Mouse (Mus musculus) gastrocnemius, adult 8-10 months (tissue): ENCODE measurements at regions not wholly inside any gene's neighbourhood (a gene's known extent, or its start where the extent isn't known, plus 50 kb on each side); places are given as distances from the start of the nearest gene placed in this dataset.
"Not testable (repeated sequence)": the region's sequence is repeated elsewhere in the genome, so short reads cannot be mapped to it uniquely, and the experiment has no call there.

Source experiments
- DNase-seq, 2 experiments: peaks; one replicate each; pipeline ENCODE4 v3.0.0; 2022; ENCODE audit warnings: low spot score in 2 of 2

DNA sequence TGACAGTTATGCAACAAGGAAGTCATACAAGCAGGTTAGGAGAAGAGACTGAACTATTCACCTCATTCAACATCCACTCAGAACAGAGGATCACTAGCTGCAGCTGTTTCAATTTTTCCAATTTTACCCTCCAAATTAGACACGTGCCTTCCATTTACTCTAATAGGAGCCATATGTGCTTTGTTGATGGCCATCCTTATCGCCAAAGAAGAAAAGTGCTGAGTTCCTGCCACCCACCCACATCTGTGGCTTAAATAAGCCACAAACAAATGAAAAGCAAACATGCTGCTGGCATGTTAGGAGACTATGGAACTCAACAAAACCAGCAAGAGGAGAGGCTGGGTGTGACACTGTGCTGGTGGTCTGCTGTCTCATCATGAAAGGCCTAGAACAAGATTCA, 1786.1 kb downstream of the 9330182O14Rik start:
- DNase-seq, result no peak

DNA sequence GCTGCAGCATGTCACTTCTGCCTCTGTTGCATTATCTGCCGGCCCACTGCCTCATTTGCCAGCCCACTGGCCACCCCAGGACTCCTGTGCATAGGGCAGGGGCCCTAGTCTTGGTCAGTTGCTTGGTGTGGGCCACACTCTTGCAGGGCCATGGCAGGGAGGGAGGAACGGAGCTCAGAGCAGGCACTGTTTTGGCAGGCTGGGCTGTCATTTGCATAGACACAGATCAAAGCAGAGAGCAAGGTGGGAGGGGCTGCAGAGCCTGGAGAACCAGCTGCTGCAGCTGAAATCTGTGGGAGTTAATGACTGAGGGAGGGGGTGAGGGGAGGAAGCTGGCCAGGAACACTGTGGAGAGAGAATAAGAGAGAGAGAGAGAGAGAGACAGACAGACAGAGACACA, 1802.5 kb downstream of the 9330182O14Rik start:
- DNase-seq, result no peak

DNA sequence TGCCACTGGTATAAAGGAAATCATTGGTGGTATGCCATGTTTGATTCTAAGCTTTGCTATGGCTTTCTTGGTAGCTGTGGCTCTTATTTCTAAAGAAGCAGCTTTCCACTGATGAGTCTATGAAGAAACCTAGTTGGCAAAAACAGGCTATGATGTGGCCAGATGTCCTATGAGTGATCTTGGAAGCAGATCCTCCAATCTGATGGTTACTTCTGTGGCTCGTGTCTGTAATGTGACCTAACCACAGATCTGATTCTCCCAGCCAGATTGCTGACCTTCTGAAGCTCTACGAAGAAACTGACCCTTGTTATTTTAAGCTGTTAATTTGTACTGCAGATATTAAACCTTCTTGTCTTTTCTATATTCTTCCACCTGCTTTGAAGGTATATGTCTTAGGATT, 1811.1 kb downstream of the 9330182O14Rik start:
- DNase-seq, result peak in 1 of 2 experiments; percentile 12

GRCm38 (mm10) chr15:41947888-41948287, 1813.7 kb downstream of the 9330182O14Rik start:
- no peak for DNase-seq

GRCm38 (mm10) chr15:41948347-41949093, 1814.4 kb downstream of the 9330182O14Rik start:
- DNase-seq, result no peak

DNA sequence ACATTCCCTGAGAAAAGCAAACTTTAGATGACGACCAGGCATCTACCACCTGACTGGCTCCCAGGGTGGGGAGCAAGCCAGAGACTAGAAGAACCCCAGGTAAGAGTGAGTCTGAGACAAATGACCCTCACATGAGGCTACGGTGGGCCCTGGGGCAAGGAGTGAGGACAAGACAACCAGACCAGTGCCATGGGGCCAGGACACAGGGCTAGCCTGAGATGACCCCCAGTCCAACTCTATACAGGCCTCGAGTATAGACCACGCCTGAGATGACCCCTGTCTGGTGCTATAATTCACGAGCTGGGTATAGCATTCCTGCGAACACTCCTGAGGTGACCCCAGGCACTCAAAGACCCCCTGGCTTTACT, 1814.9 kb downstream of the 9330182O14Rik start:
- DNase-seq, result no peak

- DNase-seq, result no peak
These were observed 1817.1 kb downstream of the 9330182O14Rik start for GRCm38 (mm10) chr15:41951276-41951675.

- no peak for DNase-seq
These were observed 1826.4 kb downstream of the 9330182O14Rik start for GRCm38 (mm10) chr15:41960597-41960996.

DNA sequence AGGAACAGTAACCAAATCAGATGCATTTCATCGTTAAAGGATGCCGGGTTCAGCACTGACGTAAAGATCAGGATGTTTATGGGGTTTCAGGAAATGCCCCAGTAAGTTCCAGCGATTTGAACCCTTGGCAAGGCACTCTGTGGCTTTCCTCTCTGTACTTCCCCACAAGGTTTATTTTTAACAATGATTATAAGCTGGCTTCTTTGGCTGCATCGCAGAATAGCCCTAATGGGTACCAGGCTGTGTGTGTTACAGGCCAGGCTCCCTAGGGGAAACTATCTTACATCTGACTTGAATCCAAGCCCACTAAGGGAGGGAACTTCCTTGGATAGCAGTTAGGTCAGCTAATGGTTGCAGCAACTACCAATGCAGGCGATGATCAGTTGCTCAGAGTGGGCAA, 1836.7 kb downstream of the 9330182O14Rik start:
- DNase-seq, result no peak

DNA sequence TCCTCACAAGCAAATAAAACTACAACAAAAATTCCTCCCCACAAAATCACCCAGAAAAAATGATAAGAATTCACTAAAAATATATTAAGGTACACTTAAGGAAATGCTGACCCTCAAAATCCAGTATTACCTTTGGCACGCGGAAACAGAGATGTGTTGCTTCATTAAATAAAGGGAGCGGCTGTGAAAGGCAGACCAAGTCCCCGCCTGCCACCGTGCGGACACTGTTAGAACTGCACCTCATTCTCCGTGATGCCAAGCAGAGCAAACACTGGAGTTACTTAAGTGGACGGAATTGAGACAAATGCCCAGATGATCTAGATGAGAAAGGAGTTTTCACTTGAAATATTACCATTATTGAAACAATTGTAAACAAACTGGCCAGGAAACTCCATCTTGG, 1839.1 kb downstream of the 9330182O14Rik start:
- peak; percentile 80 to 82 for DNase-seq

- DNase-seq, result no peak
These were observed 1843.0 kb downstream of the 9330182O14Rik start for GRCm38 (mm10) chr15:41977196-41977595.

DNA sequence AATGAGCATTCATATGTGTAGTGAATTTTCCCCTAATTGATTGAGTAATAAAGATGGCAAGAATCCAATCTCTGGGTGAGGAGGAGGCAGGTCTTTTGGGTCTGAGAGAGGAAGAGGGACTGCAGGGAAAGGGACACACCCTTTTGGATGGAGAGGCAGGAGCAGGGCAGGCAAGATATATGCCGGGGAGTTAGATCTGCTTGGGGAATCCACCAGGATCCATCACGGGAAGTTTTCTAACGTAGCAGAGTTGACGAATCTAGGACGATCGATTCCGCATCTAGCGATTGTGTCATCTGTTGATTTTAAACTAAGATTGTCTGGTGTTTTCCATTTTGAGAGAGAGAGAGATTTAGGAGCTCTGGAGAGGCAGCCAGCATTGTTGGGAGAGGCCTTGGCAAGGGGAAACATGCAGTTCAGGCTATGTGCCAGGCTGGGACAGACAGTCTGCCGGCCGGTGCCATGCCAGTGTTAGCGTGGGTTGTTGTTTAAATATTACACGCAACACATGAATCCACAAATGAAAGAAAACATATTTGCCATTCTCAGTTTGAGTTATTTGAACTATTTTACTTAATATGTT, 1843.6 kb downstream of the 9330182O14Rik start:
- DNase-seq, result no peak

DNA sequence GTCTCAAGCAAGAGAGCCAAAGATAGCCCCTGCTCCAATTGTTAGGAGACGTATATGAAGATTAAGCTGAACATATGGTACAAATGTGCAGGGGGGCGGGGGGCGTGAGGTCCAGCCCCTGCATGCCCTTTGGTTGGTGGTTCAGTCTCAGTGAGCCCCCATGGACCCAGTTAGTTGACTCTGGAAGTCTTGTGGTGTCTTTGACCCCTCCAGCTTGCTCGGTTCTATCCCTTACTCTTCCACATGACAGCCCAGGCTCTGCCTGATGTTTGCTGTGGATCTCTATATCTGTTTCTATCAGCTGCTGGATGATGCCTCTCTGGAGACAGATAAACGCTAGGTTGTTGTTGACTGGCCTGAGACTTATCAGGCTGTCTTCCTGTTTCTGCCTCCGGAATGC, 1849.1 kb downstream of the 9330182O14Rik start:
- no peak for DNase-seq

DNA sequence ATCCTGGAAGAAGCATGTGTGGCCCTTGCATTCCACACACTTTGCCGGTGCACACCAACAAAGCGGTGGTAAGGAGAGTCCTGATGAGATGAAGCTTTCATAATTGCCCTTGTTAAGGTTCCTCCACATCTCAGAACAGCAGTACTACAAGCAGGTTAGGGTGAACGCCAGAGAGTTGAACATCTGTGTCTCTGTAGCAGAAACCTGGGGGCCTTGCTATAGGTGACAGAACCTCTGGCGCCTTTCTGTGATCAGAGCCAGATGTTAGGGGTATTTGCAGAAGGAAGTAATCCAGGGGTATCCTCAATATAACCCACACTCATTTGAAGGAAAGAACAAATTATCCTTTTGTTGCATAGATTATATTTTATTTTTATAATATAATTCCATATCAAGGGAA, 1850.1 kb downstream of the 9330182O14Rik start:
- no peak for DNase-seq

DNA sequence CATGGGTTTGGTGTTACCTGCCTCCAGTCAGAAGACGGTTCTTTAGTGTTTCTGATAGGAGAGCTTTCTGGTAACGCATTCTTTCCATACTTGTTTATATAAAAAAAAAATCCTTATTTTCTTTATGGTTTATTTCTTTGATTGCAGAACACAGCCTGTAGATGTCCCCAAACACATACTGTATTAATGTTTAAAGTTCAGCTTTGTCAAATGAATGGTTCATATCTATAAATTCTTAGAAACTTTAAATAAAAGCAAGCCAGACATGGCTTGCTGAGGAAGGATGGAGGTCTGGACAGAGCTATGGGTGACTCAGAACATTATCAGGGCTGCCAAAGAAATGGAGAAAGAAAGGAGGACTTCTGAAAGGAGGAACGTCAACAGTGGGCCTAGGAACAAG, 1852.1 kb downstream of the 9330182O14Rik start:
- no peak for DNase-seq

GRCm38 (mm10) chr15:41989065-41989464, 1854.9 kb downstream of the 9330182O14Rik start:
- no peak for DNase-seq

GRCm38 (mm10) chr15:41991816-41992215, 1857.7 kb downstream of the 9330182O14Rik start:
- DNase-seq, result no peak

DNA sequence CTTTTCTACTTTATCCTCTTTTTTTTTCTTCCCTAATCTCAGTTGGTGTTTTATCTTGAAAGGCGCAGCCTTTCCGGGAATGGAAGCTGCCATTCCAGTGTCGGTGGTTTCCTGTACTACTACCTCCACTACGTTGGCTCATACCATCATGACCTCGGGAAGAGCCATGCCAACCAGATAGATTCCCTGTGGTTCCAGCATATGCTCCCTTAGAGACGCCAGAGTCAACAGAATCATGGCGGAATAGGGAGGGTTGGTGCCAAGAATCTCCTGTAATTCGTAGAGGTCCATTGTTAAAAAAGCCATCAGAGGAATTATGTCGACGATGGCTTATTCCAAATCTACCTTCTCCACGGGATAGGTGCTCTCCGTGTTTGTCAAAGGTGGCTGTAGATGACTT, 1898.1 kb downstream of the 9330182O14Rik start:
- not testable (repeated sequence) for DNase-seq

DNA sequence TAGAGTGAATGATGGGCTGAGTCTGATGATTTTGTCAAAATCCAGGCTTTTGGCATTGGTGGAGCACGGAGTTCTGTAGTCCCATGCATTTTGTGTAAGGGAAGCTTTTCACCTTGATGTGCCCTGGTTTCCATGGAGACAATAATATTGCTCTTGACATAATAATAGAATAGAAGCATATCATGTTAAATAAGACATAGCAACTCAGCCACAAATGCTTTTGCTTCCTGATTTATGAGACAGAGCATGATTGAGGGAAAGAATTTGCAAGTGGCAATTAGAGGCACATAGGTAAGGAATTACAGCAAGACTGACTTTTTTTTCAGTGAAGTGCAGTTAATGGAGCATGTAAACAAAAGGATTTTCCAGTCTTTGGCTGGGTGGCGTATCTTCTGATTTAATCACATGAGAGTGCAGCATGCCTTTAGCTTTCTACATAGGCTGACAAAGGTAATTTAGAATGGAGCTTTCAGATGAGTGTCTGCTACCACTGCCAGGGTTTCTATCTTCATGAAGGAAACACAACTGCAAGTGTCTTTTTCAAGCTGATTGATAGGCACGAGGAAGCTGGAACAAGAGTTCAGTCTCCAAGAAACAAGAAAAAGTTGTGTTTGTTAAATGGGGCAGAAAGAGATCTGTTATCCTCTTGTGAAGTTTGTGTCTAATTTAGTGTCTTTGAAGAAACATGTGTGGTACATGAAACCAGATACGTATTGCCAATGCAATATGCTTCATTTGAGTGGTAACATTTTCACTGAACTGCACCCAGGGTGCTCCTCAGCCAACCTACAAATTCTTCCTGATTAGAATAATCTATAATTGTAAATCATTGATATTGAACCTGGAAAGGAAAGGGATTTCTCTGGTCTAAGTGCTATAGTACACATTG, 1913.2 kb downstream of the 9330182O14Rik start:
- DNase-seq, result no peak

- peak; percentile 50 to 61 for DNase-seq
These were observed 1922.6 kb downstream of the 9330182O14Rik start for GRCm38 (mm10) chr15:42056772-42057171.

- DNase-seq, result no peak
These were observed 1934.2 kb downstream of the 9330182O14Rik start for GRCm38 (mm10) chr15:42068207-42068831.

GRCm38 (mm10) chr15:42069072-42069471, 1934.9 kb downstream of the 9330182O14Rik start:
- DNase-seq, result no peak
